Mouse (Mus musculus) monocyte, adult 5-6 weeks (primary cell): ENCODE measurements around the gene Olig1. TPM values are rescaled to one million over a fixed set of nuclear protein-coding genes. Genes with fewer than 3 reads are reported as not detected.
"Not testable (repeated sequence)": the region's sequence is repeated elsewhere in the genome, so short reads cannot be mapped to it uniquely, and the experiment has no call there.

Experiments used
- ATAC-seq: fragments of 153-309, 156-312 bp; replicated peaks from 2 replicates; pipeline ENCODE4 v1.8.0; 2017; ENCODE audit warnings: mild to moderate bottlenecking; ENCODE audit not compliant: low TSS enrichment, insufficient number of reproducible peaks, severe bottlenecking, poor library complexity, low FRiP score
- total RNA-seq: library from RNA; stranded (forward); fragments of 200-1000, 200-491, 200-594 nt; gene quantifications from 3 replicates; pipeline ENCODE4 v1.2.3, GENCODE M21; 2017

The Olig1 gene
- total RNA-seq, 1 experiment from 2014 or later, result not detected

DNA sequence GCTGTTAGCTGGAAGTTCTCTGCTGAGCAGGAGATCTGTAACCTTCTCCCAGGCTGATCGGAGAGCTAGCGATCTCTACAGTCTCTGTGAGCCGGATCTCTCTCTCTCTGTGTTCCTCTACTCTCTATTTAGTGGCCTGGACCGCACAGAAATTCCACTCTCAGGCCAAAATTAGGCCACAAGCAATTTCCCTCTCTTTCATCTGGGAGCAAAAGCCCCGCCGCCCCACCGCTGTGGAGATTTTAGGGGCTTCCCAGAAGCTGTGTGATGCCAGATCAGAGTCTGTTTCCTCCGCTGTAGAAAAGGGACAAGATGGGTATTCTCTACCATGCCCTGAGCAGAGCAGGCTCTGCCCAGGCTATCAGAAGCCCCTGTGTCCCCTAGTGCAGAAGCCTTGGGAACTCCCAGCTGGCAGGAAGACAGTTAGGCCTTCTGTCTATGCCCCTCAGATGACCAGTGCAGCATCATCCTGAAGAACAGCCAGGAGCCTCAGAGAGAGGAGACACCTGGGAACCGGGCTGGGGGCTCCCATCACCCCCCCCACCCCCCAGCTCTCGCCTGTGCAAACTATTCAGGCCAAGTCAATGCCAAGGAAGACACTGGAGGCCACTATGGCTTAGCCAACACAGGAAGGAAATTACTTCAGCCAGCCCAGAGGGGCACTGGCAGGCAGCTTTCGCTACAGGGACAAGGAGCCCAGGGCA is 36.2 kb upstream of the Olig1 start:
- ATAC-seq, result no peak

DNA sequence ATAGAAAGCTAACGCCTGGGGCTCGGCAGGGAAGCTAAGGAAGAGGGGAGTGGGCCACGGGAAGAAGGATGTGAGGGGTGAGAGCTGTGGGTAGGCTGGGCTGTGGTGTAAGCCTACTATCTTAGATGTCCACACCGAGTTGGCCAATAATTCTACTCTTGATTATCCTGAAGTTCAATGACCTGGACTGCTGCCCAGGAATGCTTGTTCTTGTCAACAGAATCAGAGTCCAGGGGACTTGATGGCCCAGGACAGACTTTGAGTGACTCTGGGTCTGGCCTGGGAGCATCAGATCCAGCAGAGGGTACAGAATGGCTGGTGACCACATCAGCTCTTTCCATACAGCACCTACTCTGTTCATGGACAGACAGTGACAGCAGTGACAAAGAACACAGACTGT is 30.5 kb upstream of the Olig1 start:
- no peak for ATAC-seq

DNA sequence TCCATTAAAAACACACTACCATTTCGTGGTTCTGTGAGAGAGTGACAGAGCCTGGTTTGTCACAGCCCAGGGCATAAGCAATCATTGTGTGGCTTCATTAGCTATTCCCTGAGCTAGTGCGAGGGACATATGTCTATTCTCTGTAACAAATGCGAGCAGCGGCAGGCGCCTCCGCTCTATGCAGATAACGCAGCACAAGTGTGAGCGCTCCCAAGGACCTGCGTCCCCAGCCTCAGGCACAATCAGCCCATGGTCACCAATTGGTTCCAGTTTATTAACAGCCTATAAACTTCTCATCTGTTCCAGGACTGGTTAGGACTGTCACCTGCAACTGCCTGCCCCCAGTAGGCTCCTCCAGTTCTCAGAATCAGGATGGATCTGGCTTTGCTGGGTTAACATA is 23.3 kb upstream of the Olig1 start:
- no peak for ATAC-seq

DNA sequence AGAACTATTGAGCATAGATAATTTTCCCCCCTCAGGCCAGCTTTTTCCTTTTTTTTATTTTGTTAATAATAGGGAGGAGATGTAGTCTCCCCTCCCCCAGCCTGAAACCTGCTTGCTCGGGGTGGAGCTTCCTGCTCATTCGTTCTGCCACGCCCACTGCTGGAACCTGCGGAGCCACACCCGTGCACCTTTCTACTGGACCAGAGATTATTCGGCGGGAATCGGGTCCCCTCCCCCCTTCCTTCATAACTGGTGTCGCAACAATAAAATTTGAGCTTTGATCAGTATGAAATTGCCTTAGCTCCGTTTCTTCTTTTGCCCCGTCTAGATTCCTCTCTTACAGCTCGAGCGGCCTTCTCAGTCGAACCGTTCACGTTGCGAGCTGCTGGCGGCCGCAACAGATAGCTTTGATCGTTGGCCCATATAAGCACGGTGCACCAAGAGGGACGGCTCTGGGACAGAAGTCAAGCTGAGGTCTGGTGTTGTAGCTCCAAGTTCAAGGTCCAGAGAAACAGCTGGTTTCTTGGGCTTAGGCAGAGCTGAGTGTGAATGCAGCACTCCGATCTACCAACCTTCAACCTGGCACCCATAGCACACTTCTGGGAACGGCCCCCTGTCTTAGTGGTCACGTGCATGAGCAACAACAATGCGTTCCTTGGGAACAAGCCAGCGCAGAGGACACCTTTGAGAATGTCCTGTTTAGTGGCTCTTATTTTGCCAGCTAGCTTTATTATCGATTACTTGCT is 14.0 kb upstream of the Olig1 start:
- not testable (repeated sequence) for ATAC-seq

DNA sequence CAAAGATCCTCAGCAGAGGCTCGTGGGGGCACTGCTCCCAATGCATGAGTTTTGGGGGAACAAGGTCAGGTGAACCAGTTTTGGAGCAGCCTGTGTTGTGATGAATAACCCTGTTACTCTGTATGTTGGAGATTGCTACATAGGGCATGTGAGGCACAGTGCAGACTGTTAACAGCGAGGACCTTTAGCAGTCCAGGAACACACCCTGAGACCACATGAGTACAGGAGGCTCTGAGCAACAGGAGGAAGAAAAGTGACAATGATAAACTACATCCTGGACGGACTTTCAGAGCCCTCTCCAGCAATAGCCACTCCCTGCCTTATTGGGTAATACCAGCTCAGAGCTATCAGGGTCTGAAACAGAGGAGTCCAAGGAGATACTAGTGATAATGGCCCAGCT is 10.6 kb upstream of the Olig1 start:
- no peak for ATAC-seq

DNA sequence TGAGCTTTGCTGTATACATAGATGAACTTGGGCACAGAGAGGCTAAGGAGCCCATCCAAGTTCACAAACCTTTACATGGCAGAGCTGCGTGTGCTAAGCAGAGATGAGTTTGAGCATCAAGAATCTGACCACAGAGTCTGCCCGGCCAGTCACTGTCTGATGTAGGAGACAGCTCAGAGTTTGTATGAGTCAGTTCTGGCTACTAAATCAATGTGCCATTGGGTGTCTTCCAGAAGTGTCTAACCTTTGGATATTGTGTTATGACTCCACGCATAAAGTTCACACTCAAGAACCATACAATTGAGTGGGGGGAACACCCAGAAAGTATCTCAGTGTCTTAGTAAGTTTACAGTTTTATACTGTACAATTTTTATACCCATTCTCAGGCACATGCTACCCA is 8.7 kb upstream of the Olig1 start:
- ATAC-seq, result no peak

DNA sequence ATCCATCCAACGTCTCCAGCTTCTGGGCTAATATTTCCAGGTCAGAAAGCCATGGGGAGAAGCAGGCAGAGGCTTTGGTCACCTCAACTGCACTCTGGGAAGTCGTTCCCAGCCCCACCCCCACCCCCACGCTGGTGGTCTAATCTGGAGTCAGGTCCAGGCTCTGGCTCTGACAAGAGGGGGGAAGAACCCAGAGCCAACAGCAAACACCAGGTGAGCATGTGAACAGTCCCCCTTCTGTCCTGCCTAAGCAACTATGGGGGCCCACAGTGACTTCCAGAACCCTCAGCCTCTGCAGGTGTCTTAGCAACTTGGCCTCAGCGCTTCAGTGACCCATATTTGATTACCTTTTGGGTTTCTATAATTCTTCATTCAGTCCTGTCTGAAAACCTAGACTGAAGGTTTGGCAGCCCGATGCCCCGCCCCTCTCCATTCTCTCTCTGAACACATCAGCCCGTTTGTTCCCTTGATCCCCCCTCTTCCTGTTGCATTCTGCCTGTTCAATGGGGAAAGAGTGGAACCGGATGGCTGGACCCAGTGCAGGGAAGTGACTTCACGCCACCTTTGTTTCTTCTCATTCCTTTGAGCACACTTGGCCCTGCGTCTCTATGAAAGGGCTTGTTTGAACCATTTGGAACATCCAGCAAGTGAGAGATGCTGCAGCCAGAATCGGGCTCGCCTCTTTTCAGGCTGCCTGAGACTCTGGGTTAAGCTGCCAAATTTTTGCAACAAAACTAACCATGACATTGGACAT is 6.9 kb upstream of the Olig1 start:
- ATAC-seq, result no peak

DNA sequence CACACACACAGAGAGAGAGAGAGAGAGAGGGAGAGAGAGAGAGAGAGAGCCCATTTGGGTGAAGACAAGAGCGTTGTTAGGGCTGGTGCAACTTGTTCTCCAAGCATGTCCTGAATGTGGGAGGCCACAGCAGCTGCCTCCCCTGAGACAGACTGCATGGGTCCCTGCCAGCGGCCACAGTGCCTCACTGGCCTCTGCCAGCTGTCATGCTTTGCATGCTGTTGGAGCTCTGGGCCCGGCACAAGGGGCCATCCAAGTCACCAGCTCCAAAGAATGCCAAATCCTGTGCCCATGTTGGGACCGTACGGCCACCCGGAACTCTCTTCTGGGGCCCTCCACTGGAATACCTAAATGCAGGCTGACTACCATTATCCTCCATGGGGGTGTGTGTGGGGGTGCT is 3.6 kb upstream of the Olig1 start:
- ATAC-seq, result no peak

DNA sequence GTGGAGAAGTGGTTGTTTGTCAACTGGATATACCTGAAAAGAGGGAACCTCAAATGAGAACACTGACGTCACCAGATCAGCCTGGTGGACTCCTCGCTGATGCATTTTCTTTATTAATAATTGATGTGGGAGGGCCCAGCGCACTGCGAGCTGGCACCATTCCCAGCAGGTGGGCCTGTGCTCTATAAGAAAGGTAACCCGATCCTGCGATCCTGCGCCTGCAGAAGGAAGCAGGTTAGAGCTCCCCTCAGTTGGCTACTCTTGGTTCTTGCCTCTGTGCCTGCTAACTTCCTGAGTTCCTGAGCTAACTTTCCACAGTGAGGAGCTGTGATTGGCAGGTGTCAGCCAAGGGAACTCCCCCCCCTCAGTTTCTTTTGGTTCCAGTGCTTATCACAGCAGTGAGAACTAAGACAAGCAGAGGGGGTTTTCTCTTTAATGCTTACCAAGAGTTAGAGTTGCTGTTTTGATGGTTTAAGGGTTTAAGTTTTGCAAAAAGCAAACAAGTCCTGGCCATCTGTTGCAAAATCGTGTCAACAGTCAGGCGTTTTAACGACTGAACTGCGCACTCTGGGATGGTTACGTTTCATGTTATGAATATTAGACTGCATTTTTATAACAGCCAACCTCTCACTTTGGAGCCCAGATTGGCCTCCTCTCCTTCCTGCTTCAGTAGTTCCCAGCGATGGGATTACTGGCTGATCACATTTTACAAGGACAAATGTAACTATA is 684 bp upstream of the Olig1 start:
- ATAC-seq, result no peak

DNA sequence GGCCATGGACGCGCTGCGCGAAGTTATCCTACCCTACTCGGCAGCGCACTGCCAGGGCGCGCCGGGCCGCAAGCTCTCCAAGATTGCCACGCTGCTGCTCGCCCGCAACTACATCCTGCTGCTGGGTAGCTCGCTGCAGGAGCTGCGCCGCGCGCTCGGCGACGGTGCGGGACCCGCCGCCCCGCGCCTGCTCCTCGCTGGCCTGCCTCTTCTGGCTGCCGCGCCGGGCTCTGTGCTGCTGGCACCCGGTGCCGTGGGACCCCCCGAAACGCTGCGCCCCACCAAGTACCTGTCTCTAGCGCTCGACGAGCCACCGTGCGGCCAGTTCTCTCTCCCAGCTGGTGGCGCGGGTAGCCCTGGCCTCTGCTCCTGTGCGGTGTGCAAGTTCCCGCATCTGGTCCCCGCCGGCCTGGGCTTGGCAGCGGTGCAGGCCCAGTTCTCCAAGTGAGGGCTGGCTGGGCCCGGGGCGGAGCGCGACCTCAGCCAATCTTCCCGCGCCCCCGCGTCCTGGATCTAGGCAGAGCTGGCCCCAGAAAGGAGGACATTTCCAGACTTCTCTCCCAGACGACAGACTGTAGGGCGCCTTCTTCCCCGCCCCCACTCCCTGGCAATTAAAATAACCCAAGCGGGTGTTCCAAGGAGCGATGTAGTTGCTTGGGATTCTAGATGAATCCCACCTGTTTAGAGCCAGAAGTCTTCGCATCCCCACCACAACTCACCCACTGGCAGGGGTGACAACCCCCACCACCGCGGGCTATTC is 820 bp downstream of the Olig1 start:
- ATAC-seq, result no peak

DNA sequence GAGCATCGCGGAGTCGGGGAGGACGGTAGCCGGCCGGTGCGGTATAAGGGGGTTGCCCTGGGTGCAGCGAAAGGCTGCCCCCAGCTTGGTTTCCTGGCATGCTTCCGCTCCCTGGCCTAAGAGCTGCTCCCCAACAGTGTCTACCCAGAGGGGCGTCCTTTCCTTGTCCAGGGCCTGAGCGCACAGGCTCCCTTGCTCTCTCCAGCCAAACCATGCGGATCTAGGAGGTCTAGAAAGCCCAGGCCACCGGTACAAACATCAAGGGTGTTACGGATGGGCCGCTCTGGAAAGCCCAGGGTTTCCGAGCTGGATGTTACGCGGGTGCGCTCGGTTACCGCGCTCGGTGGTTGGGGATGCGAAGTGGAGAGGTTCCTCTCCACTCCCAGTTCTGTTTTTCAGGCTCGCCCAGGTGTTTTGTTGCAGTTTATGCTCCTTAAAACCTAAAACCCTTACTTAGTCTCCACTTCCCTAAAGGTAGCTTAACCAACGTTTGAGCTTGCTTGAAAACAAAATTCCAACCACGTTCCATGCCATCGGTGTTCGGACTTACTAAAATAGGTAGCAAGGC is 1.5 kb downstream of the Olig1 start:
- ATAC-seq, result no peak

DNA sequence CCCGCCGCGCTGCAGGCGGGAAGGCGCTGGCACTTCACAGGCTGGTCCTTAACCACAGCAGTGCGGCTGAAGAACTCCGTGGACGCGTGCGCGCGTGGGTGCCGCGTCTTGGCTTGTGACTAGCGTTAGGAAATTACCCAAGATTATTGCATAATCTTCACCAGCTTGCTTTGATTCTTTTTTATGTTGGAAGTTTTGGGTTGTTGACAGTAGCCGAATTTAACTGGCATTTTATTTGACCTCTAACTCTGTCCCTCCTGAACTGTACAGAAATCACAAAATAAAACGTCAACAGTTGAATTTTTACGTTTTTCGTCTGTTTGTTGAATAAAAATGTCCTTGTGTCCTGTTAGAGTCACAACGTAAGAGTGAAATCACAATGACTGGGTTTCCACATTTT is 2.1 kb downstream of the Olig1 start:
- no peak for ATAC-seq

DNA sequence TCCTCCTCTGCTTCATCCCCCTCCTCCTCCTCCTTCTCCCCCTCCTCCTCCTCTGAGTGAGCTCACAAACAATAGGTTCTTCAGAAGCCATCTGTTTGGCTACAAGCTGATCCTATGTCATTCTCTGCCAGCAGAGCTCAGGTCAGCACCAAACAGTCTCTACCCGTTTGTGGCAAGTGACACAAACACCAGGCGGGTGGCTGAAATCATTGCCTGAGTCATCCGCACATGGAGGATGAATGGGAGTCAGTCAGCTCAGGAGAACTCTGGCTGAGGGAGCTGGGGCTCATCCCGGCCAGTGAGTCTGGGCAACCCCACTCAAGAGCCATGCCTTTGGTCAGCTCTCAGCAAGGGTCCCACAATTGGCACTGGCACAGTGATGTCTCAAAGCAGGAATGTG is 10.9 kb downstream of the Olig1 start:
- no peak for ATAC-seq

DNA sequence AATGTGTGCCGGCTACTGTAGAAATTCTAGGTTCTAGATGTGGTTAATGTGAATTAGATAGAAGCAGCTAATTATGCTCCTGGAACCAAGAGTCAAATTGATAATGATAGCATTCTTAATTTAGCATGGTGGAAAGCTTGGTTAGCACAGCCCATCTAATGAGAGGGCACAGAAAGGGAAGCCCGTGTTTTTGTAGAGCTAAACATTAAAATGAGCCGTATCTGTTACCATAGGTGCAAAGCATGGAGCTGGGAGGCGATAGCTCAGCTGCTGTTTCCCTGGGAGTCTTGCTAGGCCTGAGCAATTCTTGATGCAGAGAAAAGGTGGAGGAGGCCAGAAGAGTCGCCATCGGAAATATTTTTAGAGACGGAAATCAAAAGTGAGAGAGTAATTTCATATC is 22.5 kb downstream of the Olig1 start:
- ATAC-seq, result no peak

DNA sequence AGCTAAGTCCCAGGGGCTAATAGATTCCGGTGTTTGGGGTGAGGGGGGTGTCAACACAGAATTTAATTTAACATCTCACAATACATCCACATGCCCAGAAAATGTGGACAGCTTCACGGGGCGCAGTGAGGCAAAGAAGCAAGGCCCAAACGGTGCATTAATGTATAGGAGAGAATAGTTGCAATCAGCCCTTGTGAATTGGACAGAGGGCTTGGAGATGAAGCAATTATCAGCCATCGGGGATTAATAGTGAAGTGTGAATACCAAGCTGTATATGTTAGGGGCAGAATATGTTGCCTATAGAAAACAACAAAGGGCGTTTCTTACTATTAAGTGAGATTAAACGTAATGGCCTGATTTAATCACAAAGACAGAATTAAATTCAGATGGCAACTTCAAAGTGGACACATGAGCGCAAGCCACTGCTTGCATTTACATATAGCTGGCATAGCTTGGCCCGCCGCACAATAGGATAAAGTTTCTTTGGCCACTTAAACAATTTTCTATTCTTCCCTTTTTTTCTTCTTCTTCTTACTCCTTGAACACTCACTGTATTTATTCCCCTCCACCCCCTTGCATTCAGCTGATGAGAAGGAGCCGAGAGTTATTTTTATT is 23.3 kb downstream of the Olig1 start:
- no peak for ATAC-seq

DNA sequence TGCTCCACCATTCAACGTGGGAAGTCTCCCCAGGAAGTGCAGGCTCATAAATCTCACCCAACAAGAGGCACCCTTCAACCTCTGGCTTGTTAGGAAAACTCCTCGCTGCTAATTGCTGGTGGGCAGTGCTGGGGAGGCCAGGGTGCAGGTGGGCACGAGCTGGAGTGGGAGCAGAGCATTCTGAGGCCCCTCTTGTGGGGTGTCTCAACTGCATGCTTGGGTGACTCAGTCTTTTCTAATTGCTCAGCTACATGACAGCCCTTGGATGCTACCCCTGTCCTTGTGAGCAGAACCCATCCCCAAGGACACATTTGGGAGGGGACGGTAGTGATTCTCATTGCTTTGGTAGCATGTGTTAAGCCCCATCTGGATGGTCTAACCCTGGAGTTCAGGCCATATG is 28.2 kb downstream of the Olig1 start:
- no peak for ATAC-seq

DNA sequence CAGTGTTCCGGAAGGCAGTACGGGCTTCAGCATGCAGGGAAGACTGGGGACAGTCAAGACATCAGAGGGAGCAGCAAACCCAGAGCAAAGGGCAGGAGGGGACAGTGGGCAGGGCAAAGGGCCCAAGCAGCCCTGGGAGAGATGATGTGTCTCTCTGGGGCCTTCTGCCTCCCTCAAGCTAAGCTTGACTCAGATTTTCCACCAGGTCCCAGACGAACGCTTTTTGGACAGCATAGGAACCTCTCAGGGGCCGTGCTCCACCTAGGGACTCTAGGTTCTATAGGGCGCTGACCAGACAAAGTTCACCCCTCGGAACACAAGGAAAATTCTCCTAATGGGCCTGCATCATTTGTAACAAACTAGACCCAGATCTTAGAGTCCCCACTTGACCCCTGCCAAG is 29.8 kb downstream of the Olig1 start:
- ATAC-seq, result no peak
